Mouse (Mus musculus) kidney, postnatal 0 days (tissue): Measurements from ENCODE around the gene Catip. TPM values are rescaled to one million over a fixed set of nuclear protein-coding genes. Genes with fewer than 3 reads are reported as not detected.
A peak's percentile ranks its signal among the peaks of the same experiment; 100 is the strongest.

Experiments
- ATAC-seq: fragments of 200-750 bp; cut with Nextera tagmentation; replicated peaks from 2 replicates; pipeline ENCODE4 v1.8.0; 2017; ENCODE audit warnings: low read depth, moderate number of reproducible peaks, moderate TSS enrichment, moderate library complexity; ENCODE audit not compliant: low FRiP score
- DNase-seq: peaks from one replicate; pipeline ENCODE4 v3.0.0-alpha.2; 2016; ENCODE audit warnings: low spot score
- H3K27ac ChIP-seq: fragments of 300-500 bp; sonication (generic); 2 replicates; pipeline ENCODE4 v1.5.1; 2014; ENCODE audit warnings: mild to moderate bottlenecking
- H3K27me3 ChIP-seq: fragments of 300-500 bp; sonication (generic); 2 replicates; pipeline ENCODE4 v1.6.1; 2014; ENCODE audit warnings: low read length, mixed read lengths; ENCODE audit not compliant: insufficient read depth
- H3K36me3 ChIP-seq: fragments of 300-500 bp; sonication (generic); 2 replicates; pipeline ENCODE4 v1.6.1; 2014; ENCODE audit warnings: low read length, mixed read lengths; ENCODE audit not compliant: insufficient read depth
- H3K4me1 ChIP-seq: fragments of 300-500 bp; sonication (generic); replicated peaks from 2 replicates; pipeline ENCODE4 v1.6.1; 2014; ENCODE audit warnings: antibody characterized with exemption, low read length, mixed read lengths; ENCODE audit not compliant: insufficient read depth
- H3K4me2 ChIP-seq: fragments of 300-500 bp; sonication (generic); 2 replicates; pipeline ENCODE4 v1.6.1; 2014; ENCODE audit warnings: mild to moderate bottlenecking, low read length, moderate library complexity, mixed read lengths
- H3K4me3 ChIP-seq: fragments of 300-500 bp; sonication (generic); replicated peaks from 2 replicates; pipeline ENCODE4 v1.5.1; 2014; ENCODE audit warnings: low read depth, low read length
- H3K9ac ChIP-seq: fragments of 300-500 bp; sonication (generic); 2 replicates; pipeline ENCODE4 v1.6.1; 2014; ENCODE audit warnings: low read depth, low read length
- H3K9me3 ChIP-seq: fragments of 300-500 bp; sonication (generic); replicated peaks from 2 replicates; pipeline ENCODE4 v1.6.1; 2016; ENCODE audit warnings: low read length, inconsistent platforms, mixed read lengths
- CTCF ChIP-seq: IDR thresholded peaks from 2 replicates; pipeline ENCODE4 v1.5.1; 2016; ENCODE audit warnings: antibody characterized with exemption, low read depth, mild to moderate bottlenecking, moderate library complexity
- WGBS: fragments of 180-500 bp; shearing (Covaris S2); extraction: QIAGEN DNeasy Blood & Tissue Kit; methylation state at CpG from one replicate; pipeline ENCODE4 v1.1.7; 2014; 5-methylcytosine and 5-hydroxymethylcytosine counted together
- polyA plus RNA-seq: library from polyadenylated mRNA; unstranded; fragments of >200 nt; fragmentation: Nextera tagmentation; extraction: Ambion mirVana; gene quantifications from 2 replicates; pipeline ENCODE4 v1.2.1, GENCODE M21; 2015

The Catip gene
- polyA plus RNA-seq, 1 experiment from 2014 or later = 0.75 TPM

DNA sequence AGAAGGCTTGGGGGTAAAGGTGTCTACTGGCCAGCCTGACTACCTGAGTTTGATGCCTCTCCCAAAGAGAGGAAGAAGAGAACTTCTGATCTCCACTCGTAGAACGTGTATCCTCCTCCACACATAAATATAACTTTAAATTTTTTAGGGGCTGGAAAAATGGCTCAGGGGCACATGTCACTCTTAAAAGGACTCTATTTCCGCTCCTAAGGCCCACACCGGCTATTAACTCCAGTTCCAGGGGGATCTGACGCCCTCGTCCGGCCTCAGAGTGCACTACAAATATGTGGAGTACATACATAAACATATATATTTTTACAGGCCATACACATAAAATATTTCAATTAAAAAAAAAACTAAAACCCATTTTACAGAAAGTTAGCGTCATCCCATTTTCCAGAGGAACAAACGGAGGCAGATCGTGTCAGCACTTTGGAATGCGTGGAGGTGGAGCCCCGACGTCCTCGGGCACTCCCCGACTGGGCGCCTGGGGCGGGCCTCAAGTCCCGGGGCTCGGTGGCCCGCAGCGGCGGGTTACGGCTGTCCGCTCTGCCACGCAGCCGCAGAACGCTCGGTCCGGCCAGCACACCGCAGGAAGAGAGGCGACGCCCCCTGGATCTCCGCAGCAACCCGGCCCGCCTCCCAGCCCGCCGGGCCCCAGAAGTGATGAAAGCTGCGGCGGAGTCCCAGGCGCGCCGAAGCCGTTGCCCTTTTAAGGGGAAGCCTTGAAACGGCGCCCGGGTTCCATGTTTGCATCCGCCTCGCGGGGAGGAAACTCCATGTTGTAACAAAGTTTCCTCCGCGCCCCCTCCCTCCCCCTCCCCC lies 29.2 kb downstream of the Catip start, which contains the start of gene Ctdsp1:
Gene Ctdsp1 (plus strand): TSS at position 586 of the 825 bp plus-strand sequence.
- ATAC-seq (peak; percentile 81), DNase-seq (peak; percentile 99)
- Histone ChIP-seq H3K27ac (peak within 1 kb of the TSS; percentile 100), H3K4me2 (peak within 1 kb of the TSS; percentile 93), H3K9ac (peak within 1 kb of the TSS; percentile 100), H3K4me1 (peaks cover 29% of the 10 kb centered on the region), H3K4me3 (peak within 1 kb of the TSS; percentile 93), H3K27me3 (no peaks in the 10 kb centered on the region), H3K9me3 (no peaks in the 10 kb centered on the region), H3K36me3 (peaks cover 15% of the 10 kb centered on the region)
- peak; percentile 36; the same call in 1 of the 2 replicates for TF ChIP-seq CTCF
- 3% methylated on average over 49 of the region's 51 CpGs for WGBS

DNA sequence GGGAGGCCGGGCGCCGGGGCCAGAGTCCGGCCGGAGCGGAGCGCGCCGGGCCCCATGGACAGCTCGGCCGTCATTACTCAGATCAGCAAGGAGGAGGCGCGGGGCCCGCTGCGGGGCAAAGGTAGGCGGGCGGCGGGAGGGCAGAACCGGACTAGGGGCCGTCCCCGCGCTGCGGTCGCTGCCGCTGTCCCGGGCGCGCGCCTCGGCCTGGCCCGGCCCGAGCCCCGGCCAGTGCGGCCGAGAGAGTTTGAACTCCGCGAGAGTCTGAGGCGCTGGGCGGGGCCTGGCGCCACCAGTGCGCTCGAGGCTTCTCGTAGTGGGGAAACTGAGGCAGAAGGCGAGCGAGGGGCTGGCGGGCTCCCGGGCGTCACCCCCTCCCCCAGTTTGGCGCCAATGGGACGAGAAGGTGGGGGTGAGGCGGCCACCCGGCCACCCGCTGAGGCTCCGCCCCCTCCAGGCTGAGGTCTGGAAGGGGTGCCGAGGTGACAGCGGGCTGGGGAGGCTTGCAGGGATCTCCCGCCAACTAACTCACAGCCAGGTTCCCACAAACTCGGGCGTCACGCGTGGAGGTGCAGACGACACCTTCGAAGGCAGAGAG lies 30.0 kb downstream of the Catip start:
- peak overlapping the region; percentile 100 for H3K27ac ChIP-seq
- peak overlapping the region; percentile 93 for H3K4me3 ChIP-seq
- ATAC-seq (peak; percentile 44), DNase-seq (peak; percentile 73)
- peaks cover 15% of the 10 kb centered on the region for H3K36me3 ChIP-seq
- TF ChIP-seq CTCF = no peak
- H3K27me3 ChIP-seq = no peaks in the 10 kb centered on the region
- no peaks in the 10 kb centered on the region for H3K9me3 ChIP-seq
- H3K4me1 ChIP-seq = peaks cover 29% of the 10 kb centered on the region
- peak overlapping the region; percentile 100 for H3K9ac ChIP-seq
- peak overlapping the region; percentile 93 for H3K4me2 ChIP-seq
- 1% methylated on average over 62 of the region's 63 CpGs for WGBS

DNA sequence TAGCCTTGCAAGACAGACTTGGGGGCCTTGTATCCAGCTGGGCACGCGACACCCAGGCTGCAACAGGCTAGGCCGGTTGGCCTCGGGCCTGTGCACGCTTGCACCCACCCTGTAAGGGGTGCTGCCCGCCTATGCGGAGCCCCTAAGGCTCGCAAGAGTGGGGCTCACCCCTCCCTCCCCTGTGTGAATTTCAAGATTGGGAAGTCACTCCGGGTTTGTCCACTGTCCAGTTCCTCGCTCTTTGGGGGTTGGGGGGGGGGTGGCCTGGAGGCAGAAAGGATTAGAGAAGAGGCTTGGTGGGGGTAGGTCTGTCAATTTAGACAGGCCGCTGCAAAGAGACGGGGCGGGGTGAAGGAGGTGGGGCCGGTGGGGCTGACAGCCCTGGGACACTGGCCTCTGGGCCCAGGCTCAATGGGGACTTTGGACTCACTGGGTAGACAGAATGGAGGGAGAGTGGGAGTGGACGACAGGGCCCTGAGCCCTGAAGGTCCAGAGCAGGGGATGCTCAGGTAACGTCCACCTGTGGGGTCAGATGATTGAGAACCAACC lies 30.6 kb downstream of the Catip start:
- Histone ChIP-seq H3K4me1 (peaks cover 26% of the 10 kb centered on the region), H3K9me3 (no peaks in the 10 kb centered on the region), H3K27me3 (no peaks in the 10 kb centered on the region), H3K27ac (peak overlapping the region; percentile 100), H3K4me3 (peak overlapping the region; percentile 93), H3K9ac (peak overlapping the region; percentile 100), H3K36me3 (peaks cover 15% of the 10 kb centered on the region), H3K4me2 (peak overlapping the region; percentile 93)
- DNase-seq (peak; percentile 52), ATAC-seq (no peak)
- 1% methylated on average over 16 of the region's 16 CpGs for WGBS
- no peak for TF ChIP-seq CTCF

DNA sequence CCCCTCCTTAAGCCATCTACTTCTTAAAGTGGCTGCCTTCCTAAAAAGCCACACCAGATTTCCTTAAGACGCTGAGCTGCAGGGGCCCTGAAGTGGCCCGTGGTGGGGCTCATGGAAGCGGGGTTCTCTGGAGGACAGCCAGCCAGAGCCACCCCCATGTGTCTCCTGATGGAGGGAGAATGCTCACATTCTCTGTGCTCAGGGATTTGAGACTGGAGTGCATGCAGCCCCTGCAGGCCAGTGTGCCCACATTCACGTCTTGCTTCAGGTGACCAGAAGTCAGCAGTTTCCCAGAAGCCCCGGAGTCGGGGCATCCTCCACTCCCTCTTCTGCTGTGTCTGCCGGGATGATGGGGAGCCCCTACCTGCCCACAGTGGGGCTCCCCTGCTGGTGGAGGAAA lies 31.1 kb downstream of the Catip start:
- H3K4me2 ChIP-seq = peak overlapping the region; percentile 93
- 26% methylated on average over 7 of the region's 7 CpGs for WGBS
- peak overlapping the region; percentile 93 for H3K4me3 ChIP-seq
- H3K36me3 ChIP-seq = peaks cover 15% of the 10 kb centered on the region
- peak overlapping the region; percentile 100 for H3K27ac ChIP-seq
- peak; percentile 22; the same call in 1 of the 2 replicates for TF ChIP-seq CTCF
- DNase-seq (no peak), ATAC-seq (no peak)
- peaks cover 23% of the 10 kb centered on the region for H3K4me1 ChIP-seq
- H3K9ac ChIP-seq = peak overlapping the region; percentile 100
- no peaks in the 10 kb centered on the region for H3K9me3 ChIP-seq
- H3K27me3 ChIP-seq = no peaks in the 10 kb centered on the region

DNA sequence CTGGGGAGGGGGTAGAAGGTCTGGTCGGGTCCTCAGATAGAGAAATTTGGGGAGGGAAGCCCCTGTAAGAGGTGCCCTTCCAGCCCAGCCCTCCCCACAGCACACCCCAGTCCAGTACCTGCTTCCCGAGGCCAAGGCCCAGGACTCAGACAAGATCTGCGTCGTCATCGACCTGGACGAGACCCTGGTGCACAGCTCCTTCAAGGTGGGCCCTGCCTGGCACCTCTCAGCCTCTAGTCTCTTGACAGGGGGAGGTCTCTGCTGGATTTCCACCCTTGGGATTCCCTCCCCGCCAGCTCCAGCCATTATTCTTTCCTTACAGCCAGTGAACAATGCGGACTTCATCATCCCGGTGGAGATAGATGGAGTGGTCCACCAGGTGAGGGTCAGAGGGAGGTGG lies 31.8 kb downstream of the Catip start:
- peaks cover 23% of the 10 kb centered on the region for H3K4me1 ChIP-seq
- TF ChIP-seq CTCF = no peak
- H3K27me3 ChIP-seq = no peaks in the 10 kb centered on the region
- no peak overlapping the region for H3K4me2 ChIP-seq
- ATAC-seq = no peak
- H3K4me3 ChIP-seq = no peak overlapping the region
- H3K36me3 ChIP-seq = peaks cover 15% of the 10 kb centered on the region
- H3K9me3 ChIP-seq = no peaks in the 10 kb centered on the region
- H3K27ac ChIP-seq = peak overlapping the region; percentile 19; the same call in 1 of the 2 replicates
- 86% methylated on average over 9 of the region's 9 CpGs for whole genome bisulfite sequencing
- no peak overlapping the region for H3K9ac ChIP-seq
- no peak for DNase-seq

DNA sequence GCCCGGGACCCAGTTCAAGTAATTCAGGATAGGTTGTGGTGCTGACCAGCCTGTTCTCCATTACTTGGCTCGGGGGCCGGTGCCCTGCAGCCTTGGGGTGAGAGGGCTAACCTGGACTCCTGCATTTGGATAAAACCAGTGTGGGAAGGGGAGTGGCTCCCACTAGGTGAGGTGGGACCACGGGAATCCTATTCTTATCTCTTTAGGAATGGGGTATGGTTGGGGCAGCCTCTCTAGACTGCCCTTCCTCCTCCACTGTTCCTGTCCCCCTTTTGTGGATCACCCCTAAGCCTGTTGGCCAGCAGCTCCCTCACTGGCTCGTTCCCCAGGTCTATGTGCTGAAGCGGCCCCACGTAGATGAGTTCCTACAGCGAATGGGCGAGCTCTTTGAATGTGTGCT lies 32.4 kb downstream of the Catip start:
- Histone ChIP-seq H3K4me3 (no peak overlapping the region), H3K27ac (peak overlapping the region; percentile 19; the same call in 1 of the 2 replicates), H3K4me1 (peaks cover 23% of the 10 kb centered on the region), H3K4me2 (no peak overlapping the region), H3K9me3 (no peaks in the 10 kb centered on the region), H3K36me3 (peaks cover 15% of the 10 kb centered on the region), H3K9ac (no peak overlapping the region), H3K27me3 (no peaks in the 10 kb centered on the region)
- ATAC-seq (no peak), DNase-seq (no peak)
- no peak for TF ChIP-seq CTCF
- 90% methylated on average over 9 of the region's 9 CpGs for WGBS
